Mouse (Mus musculus) cerebral cortex, adult 2 months (tissue): Measurements from ENCODE around the gene Akr1c19.

Experiments used
- WGBS: fragments of 180-500 bp; shearing (Covaris S2); methylation state at CpG from one replicate; pipeline ENCODE4 v1.1.7; 2018; 5-methylcytosine and 5-hydroxymethylcytosine counted together

Gene Akr1c19

DNA sequence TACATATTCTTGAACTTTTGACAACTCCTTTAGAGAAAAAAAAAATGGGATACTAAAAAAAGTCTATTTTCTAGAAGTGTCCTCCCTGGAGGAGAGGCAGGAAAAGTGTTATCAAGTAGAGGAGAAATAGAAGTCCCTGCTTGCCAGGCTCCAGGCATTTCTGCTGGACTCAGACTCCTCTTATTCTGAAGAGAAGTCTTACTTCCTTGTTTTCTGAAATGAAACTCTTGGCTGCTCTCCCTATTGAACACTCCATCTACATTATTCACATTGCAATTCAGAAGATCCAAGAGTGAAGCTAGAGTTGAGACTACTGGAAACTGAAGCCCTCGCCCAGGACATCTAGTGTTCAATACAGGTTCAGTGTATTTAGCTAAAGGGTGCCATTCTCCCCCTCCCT, at the start of gene Akr1c19:
Gene Akr1c19, plus strand, starts transcription at position 260 of the 400 bp plus-strand sequence.
- 69% methylated on average over 1 of the region's 1 CpGs for WGBS

DNA sequence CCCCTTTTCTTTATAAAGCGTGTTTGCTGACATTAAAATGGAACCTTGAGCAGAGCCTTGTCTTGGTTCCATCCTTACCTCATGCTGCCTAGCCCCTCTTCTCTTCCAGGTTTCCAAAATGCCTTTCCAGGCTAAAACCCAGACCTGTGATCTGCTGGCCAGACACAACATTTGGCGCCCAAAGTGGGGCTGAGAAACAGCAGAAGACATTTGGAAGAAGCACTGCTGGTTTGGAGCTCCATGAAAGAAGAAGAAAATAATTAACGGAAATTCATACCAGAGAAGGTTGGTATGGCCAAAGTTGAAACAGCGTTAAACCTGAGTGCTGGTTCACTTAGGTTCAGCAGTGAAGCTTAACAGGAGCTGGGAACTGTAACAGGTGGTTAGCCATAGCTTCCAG, 47.2 kb upstream of the Akr1c19 start:
- whole genome bisulfite sequencing, result 90% methylated on average over 4 of the region's 4 CpGs

- WGBS, result 69% methylated on average over 9 of the region's 9 CpGs
Observed at GRCm38 (mm10) chr13:4183116-4183515, 45.4 kb upstream of the Akr1c19 start.

GRCm38 (mm10) chr13:4186641-4187411, 41.7 kb upstream of the Akr1c19 start:
- 78% methylated on average over 7 of the region's 7 CpGs for WGBS

GRCm38 (mm10) chr13:4188174-4188573, 40.3 kb upstream of the Akr1c19 start:
- WGBS, result 70% methylated on average over 2 of the region's 2 CpGs

DNA sequence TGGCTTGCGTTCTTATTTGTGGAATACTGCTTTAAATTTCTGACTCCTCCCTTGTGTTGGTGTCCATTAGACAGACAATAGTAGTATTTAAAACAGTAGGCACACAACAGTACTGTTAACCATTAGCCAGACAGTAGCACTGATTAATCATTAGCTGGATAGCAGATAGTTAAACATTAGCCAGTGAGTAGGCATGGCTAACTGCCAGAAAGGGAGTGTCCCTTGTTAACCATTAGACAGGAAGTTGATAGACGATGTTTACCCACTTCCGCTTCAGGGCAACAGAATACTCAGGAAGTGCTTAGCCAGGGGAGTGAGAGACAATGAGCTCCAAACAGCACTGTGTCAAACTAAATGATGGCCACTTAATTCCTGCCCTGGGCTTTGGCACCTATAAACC, 37.6 kb upstream of the Akr1c19 start, which contains the start of gene Akr1c13:
Gene Akr1c13, plus strand, starts transcription at position 247 of the 400 bp plus-strand sequence.
- 53% methylated on average over 3 of the region's 3 CpGs for WGBS

- 78% methylated on average over 3 of the region's 3 CpGs for WGBS
Observed at GRCm38 (mm10) chr13:4192511-4192910, 36.0 kb upstream of the Akr1c19 start.

GRCm38 (mm10) chr13:4206147-4206903, 22.2 kb upstream of the Akr1c19 start:
- 39% methylated on average over 1 of the region's 1 CpGs for WGBS

GRCm38 (mm10) chr13:4211560-4212299, 16.8 kb upstream of the Akr1c19 start:
- WGBS, result 77% methylated on average over 17 of the region's 20 CpGs

- 71% methylated on average over 3 of the region's 3 CpGs for WGBS
Observed at GRCm38 (mm10) chr13:4212309-4212708, 16.2 kb upstream of the Akr1c19 start.

DNA sequence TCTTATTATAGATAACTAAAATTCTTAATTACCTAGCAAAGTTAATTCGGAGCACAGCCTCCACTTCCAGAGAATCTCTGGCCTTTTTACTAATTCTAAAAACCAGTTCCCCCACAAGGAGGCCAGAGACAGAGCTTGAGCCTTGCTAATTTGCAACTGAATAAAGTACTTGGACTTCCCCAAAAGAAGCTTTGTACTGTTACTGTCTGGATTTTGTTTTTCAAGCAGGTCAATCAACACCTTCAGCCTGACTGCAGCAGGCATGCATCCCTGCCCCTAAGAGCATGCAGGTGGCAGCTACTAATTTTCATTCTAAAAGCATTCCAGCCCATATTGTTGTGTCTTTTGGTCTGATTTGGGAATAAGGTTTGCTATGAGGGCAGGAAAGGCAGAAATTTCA, 13.0 kb upstream of the Akr1c19 start:
- 73% methylated on average over 1 of the region's 1 CpGs for WGBS

- 93% methylated on average over 8 of the region's 8 CpGs for whole genome bisulfite sequencing
Observed at GRCm38 (mm10) chr13:4230841-4231623, 2.5 kb downstream of the Akr1c19 start.

- 83% methylated on average over 1 of the region's 1 CpGs for WGBS
Observed at GRCm38 (mm10) chr13:4233135-4233534, 4.6 kb downstream of the Akr1c19 start.

DNA sequence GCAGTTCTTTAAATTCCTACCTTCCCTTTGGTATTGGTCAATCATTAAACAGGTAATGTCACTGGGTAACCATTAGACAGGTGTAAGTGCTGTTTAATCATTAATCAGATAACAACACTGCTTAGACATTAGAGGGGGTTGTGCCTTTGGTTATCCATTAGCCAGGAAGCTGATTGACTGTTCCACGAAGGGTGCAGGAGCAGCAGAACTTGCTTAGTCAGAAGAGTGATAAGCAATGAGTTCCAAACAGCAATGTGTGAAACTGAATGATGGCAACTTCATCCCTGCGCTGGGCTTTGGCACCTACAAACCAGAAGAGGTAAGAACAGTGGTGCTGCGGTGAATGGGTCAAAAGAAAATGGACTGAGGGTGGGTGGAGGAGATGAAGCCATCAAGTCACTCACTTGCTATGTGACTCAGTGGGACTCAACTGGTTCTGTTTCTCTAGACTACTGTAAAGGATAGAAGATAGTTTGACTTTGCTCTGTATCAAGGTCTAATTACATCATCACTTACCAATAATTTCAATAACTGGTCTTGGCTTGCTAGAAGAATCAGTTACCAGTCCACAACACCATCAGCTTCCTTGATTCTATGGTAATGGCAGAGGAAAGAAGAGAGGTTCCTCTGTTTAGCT, 5.2 kb downstream of the Akr1c19 start:
- 84% methylated on average over 3 of the region's 3 CpGs for WGBS

- WGBS, result 3% methylated on average over 13 of the region's 13 CpGs
Observed at GRCm38 (mm10) chr13:4244861-4245559, 16.5 kb downstream of the Akr1c19 start.

GRCm38 (mm10) chr13:4249347-4249746, 20.8 kb downstream of the Akr1c19 start:
- WGBS, result 77% methylated on average over 3 of the region's 3 CpGs

DNA sequence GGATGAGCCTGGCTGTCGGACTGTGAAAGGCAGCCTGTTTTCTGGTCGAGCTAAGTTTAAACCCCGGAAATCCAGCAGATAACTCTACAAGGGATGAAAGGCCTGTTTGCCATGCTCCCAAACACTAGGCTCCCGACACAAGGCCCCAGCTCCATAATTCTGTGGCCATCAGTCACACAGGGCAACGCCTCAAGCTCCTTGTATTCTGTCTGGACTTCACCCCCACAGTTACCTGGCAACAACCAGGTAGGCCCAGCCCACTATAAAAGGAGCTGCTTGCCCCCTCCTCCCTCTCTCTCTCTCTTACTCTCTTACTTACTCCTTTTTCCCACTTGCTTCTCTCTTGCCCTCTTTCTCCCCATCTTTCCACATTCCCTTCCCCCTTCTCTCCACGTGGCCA, 28.8 kb downstream of the Akr1c19 start:
- WGBS, result 81% methylated on average over 6 of the region's 6 CpGs

- WGBS, result 85% methylated on average over 3 of the region's 3 CpGs
Observed at GRCm38 (mm10) chr13:4264612-4265011, 36.1 kb downstream of the Akr1c19 start.

DNA sequence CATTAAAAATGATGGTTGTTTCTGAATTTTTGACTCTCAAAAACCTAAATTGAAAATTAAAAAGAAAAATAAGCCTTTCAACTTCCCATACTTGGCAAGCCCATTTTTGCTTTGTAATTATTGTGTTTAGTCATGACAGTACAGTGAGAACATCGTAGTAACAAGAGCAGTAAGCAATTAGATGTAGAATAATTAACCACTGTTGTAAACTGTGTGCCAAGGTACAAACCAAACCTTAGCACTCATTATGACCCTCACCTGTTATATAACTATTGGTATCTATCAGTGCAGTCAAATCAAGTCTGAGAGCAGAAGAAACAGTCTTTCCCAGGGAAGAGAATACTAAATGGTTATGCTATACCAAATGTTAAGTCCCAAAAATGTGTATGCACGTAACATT, 36.5 kb downstream of the Akr1c19 start:
- WGBS, result 84% methylated on average over 2 of the region's 2 CpGs

- 90% methylated on average over 2 of the region's 2 CpGs for WGBS
Observed at GRCm38 (mm10) chr13:4265455-4265854, 37.0 kb downstream of the Akr1c19 start.
